Mouse (Mus musculus): ENCODE measurements around the gene Etfbkmt.
"Not testable (repeated sequence)": the region's sequence is repeated elsewhere in the genome, so short reads cannot be mapped to it uniquely, and the experiment has no call there.

Gene Etfbkmt

DNA sequence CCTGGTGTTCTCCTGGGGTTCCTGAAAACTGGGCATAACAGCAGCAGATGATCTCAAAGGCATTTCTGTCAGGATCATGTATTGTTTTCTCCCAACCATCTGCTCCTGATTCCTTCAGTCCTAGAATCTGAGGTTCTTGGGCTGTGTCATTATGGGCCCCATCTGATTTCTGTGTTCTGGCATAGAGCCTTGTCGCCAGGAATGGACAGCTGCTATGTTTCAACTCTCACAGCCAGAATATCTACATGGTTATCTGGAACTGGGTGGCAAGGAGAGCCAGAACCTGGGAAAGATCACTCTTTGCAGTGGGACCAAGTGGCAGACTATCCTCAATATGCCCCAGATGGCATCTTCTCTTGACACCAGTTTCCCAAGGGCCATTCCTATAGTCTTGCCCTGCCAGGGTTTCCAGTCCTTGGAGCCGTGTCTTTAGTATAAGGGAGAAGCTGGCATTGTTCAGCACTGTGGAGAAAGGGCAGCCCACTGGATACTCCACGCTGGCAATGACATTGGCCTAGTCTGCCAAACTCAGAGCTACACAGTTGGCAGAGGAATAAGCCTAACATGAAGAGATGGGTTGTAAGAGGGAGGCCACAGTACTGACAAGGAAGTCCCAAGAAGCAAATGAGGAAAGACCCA lies 35.4 kb downstream of the Etfbkmt start:
- CTCF ChIA-PET, result no interaction called here

DNA sequence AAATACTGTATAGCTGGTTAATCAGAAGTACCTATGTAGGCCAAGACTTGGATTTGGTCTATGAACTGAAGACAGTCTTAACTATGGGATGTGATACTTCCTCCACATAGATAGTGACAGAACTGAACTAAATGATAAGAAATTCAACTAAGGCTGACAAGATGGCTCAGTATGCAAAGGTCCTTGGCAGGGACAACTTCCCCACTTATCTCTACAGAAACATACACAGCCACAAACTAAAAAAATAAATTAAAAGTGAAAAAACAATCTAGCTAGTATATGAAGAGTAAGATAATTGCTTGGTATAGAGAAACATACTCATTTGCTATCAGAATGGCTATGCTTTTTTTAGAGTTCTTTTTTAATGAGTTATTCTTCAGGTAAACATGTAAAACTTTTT lies 39.4 kb downstream of the Etfbkmt start:
- CTCF ChIA-PET, result no interaction called here

DNA sequence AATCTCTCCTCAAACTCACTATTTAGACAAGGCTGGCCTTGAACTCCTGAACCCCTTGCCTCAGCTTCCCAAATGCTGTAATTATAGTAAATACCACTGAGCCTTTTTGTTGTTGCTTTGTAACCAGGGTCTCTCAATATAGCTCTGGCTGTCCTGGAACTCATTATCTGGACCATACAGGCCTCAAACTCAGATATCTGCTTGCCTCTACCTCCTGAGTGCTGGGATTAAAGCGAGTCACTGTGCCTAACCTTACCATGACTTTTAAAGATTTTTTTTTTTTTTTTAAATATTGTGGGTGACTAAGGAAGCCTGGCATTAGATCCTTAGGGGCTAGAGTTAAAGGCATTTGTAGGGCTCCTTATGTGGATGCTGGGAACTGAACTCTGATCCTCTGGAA lies 44.4 kb downstream of the Etfbkmt start:
- CTCF ChIA-PET, result no interaction called here

GRCm38 (mm10) chr6:149187371-149187770 lies 47.7 kb downstream of the Etfbkmt start:
- CTCF ChIA-PET, result no interaction called here

- CTCF ChIA-PET, result interaction anchor here (0.7 kb wide), 2 partner anchors 136 to 239 kb away, joined by 3 read pairs; no protein-coding TSS in a partner anchor
These were observed 48.6 kb downstream of the Etfbkmt start, which contains the start of gene Amn1 for GRCm38 (mm10) chr6:149188041-149188924. Gene Amn1, minus strand, starts transcription at chr6:149188712.

DNA sequence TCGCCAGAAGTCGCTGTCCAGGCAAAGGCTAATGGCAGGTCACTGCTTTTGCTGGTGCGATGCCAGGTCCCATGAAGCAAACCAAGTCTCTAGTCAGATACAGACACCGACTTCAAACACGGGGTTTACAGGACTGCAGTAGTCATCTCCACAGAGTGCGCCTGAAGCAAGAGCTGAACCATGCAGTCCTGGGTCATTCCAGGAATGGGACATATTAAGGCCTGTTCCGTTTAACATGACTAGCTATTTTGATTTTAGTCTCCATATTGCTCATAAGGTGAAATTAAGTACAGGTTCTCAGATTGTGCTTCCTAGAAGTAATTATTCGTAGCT lies 49.2 kb downstream of the Etfbkmt start:
- CTCF ChIA-PET, result interaction anchor here (0.7 kb wide), 1 partner anchor 136 kb away, joined by 3 read pairs; no protein-coding TSS in a partner anchor

DNA sequence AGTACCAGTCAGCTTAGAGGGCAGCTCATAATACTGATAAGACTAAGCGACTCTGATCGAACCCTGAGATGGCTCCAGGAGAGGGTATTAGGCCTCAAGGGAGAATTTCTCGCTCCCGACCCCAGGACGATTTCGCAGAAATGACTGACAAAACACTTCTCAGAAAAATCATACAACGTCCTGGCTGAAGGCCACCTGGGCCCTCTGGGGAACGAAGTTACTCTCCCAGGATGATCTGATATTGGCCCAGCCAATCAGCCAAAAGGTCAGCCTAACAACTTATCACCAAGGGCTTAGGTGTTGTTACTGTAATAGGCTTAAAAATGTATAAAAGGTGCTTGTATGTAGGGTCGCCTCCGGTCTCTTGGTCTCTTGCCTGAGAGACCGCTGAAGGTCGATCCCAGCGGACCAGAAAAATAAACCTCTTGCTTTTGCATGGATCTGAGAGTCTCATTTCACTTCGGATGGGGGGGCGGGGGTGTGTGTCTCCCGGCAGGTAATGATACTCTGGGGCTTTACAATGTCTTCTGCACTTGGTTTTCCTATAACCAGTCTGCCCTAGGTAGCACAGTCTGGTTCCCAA lies 49.8 kb downstream of the Etfbkmt start:
- CTCF ChIA-PET, result interaction anchor here (0.7 kb wide), 1 partner anchor 137 kb away, joined by 3 read pairs; no protein-coding TSS in a partner anchor

DNA sequence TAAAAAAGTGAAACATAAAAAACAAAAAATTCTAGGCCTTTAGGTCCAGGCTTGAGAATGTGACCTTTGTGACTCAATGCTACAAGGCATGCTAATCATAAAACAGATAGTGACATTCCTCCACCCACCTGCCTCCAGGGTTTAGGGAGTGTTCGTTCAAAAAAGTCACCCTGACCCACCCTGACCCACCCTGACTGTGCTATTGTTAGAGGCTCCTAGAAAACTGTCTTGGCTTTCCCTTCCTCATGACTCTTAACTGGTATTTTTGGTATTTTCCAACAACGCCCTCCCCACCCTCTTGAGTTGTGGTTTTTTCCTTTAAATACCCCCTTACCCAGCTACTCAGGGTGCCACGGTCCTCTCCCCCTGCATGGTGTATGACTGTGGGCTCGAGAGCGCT lies 52.3 kb downstream of the Etfbkmt start:
- CTCF ChIA-PET, result not testable (repeated sequence)

- CTCF ChIA-PET, result interaction anchor here (0.9 kb wide), 1 partner anchor 181 kb away, joined by 3 read pairs; no protein-coding TSS in a partner anchor
These were observed 53.7 kb downstream of the Etfbkmt start for GRCm38 (mm10) chr6:149193276-149193905.

GRCm38 (mm10) chr6:149197116-149197515 lies 57.5 kb downstream of the Etfbkmt start:
- CTCF ChIA-PET, result no interaction called here

GRCm38 (mm10) chr6:149198572-149198971 lies 58.9 kb downstream of the Etfbkmt start:
- CTCF ChIA-PET, result no interaction called here

All from spleen, embryonic (tissue).